Mouse (Mus musculus): ENCODE data around the gene Klhl10. TPM values are rescaled to one million over a fixed set of nuclear protein-coding genes. Genes with fewer than 3 reads are reported as not detected.

Gene Klhl10
- polyA plus RNA-seq, 1 experiment from 2014 or later = 0.39 TPM

DNA sequence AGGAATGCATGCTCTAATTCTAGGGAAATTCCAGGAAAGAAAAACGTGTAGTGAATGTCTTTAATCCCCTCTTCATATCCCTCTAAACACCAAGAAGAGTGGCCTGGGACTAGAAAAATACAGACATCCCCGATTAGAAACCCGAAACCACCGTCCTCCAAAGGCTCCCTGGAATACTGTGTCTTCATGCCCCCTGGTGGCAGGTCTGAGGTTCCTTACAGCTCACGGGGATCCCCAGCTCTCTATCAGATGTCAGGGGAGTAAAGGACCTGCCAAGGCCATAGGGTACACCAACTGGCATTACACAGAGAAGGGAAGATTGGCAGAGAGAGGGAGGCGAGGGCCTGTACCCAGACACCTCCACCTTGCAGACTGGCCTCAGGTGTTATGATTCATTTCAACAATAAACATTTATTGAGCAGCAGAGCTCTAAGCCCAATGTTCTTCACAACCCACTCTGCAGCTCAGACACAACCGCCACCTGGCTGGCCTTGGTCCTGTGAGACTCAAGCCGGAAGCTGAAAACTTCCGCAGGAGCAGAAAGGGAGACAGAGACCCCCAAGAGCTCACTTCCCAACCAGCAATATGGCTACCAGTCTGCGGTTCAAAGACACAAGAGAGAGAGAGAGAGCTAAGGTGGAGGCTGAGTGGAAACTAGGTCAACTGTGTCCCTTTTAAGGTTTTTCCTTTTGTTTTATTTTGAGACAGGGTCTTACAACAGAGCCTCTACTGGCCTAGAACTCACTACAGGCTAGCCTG lies 33.5 kb upstream of the Klhl10 start:
- peak; percentile 83 for DNase-seq (ENCODE audit: low spot score)

DNA sequence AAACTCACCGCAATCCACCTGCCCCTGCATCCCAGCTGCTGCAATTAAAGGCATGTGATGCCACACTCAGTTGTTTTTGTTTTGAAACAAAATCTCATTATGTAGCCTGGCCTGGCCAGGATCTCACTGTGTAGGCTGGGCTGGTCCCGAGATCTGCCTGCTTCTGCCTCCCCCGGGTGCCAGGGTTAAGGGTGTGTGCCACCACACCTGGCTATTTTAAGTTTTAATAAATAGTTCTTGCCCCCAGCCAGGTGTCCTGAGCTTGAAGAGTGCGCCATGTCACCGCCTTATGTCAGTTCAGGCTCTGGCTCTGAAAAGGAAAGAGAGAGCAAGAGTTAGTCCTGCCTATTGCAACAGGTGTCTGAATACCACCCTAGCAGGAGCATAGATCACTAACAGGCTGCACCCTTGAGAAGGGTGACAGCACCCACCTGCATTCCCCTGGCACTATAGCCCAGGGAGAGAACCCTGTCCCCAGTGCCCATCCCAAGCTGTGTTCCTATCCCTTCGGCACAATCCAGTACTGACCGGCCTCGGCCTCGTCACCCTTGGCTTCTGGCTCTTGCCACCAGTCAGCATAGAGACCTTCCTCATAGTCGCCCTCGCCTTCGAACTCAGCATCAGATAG lies 32.8 kb upstream of the Klhl10 start:
- DNase-seq (ENCODE audit: low spot score) = peak; percentile 48

DNA sequence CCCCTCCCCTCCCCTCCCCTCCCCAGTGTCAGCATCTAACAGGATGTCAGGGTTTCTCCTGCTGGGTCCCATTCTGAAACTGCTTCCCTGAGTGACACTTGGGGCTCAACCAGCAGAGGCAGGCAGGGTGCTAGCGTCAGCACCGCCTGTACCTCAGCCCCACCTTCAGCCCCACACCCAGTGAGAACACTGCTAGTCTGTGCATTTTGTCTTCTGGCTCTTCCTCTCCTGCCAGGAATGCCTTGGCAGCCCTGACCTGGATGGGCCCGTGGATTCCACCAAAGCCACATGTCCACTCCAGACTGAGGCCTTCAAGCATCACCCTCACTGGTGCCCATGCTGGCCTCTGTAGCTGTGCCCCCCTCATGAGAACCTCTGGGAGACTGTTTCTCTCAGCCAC lies 32.0 kb upstream of the Klhl10 start:
- peak; percentile 69 for DNase-seq (ENCODE audit: low spot score)

DNA sequence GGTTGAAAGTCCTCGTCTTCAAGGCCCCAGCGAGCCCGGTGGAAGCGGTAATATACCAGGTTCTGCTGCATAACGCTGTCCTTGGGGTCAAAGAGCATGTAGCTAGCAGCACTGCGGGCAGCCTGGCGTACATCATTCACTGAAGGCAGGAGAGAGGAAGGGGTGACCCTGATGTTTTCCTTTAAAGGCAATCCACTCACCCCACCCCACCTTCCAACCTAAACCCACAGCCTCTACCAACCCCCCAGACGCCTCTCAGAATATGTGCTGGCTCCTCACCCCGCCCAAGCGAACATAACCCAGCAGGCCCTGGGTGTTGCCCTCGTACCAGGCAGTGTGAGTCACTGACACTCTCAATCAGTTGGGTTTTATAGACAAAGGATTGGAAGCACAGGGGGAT lies 30.0 kb upstream of the Klhl10 start:
- peak; percentile 18 for DNase-seq (ENCODE audit: low spot score)

DNA sequence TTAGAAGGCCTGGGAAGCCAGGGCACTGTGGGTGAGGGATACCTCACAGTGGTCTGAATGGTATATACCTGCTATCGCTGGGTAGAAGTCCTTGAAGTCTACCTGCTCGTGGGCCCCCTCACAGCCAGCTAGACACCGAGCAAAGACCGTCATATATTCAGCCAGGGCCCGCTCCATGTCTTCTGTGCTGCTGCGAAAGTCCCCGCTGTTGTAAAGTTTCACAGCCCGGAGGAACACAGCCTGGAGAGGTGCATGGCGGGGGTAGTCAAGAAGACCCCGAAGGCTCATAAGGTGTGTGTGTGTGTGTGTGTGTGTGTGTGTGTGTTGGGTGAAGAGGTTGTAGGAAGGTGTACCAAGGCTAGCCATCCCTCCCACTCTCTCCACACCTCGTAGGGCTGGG lies 28.2 kb upstream of the Klhl10 start:
- no peak for DNase-seq (ENCODE audit: low spot score)

DNA sequence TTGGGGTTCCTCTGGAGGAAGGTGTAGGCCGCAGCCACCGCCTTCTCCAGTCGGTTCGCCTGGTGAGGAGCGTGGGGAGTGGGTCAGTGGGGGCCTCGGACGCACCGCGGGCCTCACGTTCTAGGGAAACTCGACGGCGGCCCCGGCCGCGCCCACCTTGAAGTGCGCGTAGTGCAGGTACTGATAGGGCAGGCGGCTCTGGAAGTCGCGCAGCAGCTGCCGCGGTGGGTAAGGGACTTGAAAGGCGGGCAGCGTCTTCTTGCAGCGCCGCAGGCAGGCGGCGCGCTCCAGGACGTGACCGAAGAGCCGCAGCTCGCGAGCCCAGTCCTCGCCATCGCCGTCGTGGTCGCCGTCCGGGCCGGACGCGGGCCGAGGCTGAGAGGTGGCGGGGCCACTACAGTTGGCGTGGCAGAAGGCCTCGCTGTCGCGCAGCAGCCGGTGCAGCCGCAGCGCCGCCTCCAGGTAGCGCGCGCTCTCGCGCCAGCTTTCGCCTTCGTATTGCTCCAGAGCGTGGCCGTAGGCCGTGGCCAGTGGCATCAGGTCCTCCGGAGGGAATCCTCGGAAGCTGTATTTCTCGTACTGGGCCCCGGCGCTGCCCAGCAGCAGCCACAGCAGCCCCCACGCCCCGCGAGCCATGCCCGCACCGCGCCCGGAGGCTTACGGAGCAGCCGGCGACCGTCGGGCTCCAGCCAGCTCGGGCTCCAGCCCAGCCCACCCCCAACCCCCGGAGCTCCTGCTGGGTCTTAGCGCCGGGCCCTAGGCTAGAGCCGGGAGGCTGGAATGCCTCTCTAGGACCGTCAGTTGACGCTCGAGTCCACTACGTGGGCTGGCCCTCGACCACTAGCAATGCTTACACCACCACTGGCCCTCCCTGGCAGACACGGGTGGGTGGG lies 27.4 kb upstream of the Klhl10 start, which contains the start of gene P3h4:
P3h4 (minus strand) TSS at position 816 of the 893 bp plus-strand sequence.
- peak; percentile 64 for DNase-seq (ENCODE audit: low spot score)

DNA sequence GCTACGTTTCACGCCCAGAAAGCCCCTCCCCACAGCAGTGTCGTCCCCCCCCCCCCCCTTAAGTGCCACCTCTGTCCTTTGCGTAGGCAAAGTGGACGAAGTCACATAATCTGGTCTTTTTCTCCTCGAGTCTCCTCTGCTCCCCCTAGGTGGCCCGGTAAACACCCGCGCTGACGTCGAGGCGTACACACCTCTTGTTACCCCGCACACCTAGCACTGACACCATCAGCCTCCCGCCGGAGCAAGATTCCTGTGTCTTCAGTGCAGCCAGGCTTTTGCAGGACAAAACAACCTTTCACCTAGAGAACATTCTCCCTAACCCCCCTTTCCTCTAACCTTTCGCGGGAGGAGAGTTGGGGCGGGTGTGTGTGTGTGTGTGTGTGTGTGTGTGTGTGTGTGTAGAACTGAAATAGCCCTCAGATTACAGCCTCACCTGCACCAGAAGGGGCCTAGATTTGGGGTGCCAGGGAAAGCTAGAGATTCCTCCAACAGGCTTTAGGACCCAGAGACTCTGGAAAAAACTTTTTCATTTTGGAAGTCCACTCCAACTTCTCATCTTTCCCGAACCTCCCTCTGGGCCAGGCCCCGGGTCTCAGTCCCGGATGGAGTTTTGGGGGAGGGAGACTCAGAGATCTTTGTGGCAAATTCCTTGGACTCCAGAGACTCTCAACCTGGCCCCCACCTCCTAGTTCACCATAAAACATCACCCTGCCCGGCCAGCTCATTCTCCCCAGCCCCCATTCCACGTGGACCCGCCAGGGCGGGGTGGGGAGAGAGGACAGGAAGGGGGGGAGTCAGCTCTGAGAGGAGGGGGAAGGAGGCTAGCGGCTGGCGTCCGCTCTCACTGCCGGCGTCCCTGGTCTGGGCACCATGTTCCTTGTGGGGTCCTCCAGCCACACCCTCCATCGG lies 26.5 kb upstream of the Klhl10 start, which contains the start of gene Fkbp10:
Fkbp10 (plus strand) TSS at position 784 of the 909 bp plus-strand sequence.
- peak; percentile 28 for DNase-seq (ENCODE audit: low spot score)

DNA sequence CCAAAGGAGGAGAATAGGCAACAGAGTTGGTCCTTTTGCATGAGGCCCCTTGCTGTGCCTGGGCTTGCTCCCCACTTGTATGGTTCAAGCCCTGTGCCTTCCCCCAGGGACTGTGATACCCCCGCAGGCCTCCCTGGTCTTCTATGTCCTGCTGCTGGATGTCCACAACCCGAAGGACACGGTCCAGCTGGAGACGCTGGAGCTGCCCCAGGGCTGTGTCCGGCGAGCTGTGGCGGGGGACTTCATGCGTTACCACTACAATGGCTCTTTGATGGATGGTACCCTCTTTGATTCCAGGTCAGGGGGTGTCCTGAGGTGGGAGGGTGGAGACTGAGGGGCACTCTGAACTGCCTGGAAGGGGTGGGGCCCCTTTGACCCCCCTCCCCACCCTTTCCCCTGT lies 20.2 kb upstream of the Klhl10 start:
- DNase-seq (ENCODE audit: low spot score) = no peak

DNA sequence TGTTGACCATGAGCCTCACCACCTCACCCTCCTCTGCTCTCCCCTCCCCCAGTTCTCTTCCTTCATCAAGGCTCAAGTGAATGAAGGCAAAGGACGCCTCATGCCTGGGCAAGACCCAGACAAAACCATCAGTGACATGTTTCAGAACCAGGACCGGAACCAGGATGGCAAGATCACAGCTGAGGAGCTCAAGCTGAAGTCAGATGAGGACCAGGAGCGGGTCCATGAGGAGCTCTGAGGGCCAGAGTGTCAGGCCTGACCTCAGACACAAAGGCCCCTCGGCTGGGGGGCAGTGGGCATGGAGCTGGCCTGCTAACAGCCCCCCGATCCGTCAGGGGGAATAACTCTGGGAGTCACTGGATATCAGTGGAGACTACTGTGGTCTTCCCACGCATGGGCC lies 17.9 kb upstream of the Klhl10 start:
- no peak for DNase-seq (ENCODE audit: low spot score)

DNA sequence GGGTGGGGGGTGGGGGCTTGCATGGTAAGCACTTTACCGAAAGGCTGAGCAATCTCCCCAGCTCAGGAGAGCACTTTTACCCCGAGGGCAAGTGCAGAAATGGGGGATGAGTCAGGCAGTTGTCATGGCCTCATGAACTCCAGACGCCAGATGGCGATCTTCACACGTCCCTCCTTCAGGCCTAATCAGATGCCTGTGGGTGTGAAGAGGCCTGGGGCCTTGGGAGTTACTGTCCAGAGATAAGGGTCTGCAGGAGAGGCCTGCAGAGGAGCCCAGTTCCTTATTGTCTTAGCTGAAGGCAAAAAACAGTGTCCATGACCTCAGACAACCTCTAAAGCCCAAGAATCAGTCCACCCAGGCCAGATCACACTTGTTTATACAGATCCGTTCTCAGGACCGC lies 15.9 kb upstream of the Klhl10 start:
- peak; percentile 55 for DNase-seq (ENCODE audit: low spot score)

DNA sequence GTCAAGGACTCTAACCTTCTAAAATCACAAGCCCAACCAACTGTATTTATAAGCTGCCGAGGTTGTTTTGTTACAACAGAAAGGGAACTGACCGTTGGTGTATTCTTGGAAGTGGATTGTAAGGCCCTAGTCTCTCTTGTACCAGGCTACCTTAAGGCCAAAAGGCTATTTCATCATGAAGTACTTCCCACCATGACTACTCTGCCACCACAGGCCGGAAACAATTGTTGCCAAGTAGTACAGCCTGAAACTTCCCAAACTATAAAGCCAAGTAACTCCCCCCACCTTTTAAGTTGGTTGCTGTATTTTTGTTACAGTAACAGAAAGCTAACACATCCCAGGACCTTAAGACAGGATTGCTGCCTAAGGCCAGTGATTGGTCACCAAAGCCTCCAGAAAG lies 14.9 kb upstream of the Klhl10 start:
- DNase-seq (ENCODE audit: low spot score) = no peak

DNA sequence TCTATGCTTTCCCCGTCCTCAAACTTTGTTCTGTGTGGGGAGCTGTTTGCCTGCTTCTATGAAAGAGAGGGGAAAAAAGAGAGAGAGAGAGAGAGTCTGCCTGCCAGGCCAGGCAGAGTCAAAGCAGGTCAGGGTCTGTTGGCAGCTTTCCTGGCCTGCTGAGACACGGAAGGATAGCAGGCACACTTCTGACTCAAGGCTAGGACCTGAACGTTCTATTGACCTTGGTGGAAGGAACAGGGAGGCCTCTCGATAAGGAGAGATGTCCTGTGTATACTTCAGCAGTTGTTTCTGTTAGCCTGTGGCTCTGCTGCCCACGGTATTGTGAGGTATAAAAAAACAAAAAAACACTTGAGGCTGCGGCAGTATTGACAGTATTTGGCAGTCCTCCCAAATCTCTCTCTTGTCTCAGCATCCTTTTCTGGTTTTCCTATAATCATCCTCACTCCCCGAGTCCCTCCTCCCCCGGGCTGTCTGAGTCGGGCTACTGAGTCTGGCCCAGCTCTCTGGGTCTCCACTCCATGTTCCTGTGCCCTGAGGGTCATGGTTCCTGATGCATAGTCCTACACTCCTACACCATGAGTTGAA lies 13.0 kb upstream of the Klhl10 start:
- DNase-seq (ENCODE audit: low spot score) = no peak

DNA sequence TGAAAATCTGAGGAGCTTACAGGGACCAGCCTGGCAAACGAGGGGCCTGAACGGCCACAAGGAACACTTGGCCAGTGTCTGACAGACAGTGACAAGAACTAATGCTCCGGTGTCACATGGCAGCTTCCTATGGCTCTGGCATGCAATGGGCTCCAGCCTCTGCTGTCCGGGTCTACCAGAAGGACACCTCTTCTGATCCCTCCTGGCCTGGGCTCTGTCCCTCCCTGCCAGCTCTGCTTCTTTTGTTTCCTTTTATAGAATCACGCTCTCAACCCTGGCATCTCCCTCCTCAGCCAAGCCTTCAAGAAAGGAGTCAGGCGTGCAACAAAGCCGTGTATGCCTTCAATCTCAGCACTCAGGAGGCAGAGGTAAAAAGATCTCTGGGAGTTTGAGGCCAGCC lies 11.7 kb upstream of the Klhl10 start:
- DNase-seq (ENCODE audit: low spot score) = no peak

DNA sequence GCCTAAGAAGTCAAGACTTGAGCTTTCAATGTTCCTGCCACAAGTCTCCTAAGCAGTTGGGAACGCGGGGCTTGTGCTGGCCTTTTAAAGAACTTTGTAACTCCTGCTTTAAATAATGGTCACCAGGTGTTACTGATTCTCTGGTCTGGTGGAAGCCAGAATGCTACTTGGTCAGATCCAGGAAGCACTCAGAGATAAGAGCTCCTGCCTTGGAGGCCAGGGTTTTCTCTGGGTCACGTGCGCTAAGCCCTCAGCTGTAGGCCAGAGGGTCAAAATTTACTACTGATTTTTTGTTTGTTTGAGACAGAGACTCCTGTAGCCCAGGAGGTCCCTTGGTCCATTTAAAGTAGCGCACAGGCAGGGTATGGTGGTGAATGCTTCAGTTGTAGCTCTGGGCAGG lies 9.7 kb upstream of the Klhl10 start:
- no peak for DNase-seq (ENCODE audit: low spot score)

DNA sequence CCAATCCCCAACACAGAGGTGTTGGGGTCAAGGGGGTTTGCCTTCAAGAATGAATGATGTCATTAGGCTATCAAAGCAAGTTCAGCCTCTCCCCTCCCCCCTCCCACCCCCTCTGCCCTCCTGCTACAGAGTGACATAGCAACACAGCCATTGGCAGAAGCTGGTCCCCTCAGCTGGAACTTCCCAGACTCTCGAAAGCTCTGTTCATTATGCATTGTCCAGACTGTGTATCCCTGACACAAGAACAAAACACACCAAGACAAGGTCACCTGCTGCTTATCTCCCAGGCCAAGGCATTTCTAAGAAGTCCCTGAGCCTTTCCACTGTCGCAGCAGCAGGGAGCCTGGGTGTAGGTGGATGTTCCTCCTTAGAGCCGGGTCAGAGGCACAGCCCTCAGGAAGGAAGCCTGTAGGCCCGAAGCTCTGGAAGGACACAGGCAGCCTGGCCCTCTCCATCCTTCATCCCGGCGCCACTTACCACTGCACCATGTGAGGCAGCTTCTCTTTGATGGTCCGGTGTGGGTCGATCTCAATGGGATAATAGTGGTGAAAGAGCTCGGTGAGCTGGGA lies 6.0 kb upstream of the Klhl10 start:
- no peak for DNase-seq (ENCODE audit: low spot score)

DNA sequence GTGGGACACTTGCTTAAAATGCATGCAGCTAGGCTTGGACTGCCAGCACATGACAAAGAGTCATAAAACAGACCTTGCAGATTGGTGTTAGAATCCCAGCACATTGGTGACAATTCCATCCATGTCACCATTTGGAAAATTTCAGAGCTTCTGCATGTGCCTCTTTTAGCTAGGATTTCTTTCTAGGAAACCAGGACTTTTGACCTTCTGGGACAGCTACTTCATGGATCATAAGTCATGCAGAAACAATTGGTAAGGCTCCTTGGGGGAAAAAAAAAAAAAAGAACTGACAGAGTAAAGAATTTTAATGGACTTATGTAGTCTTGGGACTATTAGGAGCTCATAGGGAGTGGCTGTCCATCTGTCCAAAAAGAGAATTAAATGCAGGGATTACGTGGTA lies 3.8 kb upstream of the Klhl10 start:
- DNase-seq (ENCODE audit: low spot score) = no peak

DNA sequence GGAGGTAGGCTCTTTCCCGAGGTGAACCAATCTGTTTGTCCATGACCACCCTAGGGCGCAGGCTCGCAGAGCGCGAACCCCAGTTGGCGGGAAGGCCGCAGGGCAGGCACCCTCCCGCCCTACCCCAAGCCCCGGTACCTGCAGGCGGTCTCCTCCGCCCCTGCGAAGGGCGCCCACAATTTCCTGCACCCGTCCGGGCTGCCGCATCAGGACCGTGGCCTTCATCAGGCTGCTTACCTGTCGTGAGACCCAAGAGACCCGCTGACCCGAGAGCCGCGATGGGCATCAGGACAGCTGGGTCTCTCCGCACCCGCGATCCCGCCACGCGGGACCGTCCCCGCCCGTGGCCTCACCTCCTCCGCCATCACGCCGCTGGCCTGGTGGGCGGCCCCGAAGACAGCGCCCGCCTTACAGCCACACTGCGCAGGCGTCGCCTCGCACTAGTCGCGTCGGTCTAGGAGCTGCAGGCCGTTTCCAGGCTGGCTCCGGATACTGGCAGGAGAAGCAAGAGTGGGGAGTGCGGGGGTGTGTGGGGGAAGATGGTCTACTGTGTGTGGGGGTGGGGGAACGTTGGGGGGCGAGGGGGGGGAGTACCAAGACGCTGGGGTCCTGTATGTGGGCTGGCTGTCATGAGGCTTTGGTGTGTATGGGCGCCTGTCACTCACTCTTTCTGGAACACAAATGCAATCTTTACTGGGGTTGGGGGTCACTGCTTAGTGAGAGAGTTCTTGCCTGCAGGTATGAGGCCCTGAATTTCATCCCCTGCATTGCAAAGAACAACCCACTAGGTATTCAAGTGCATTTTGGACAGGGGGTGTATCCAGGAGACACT lies 810 bp upstream of the Klhl10 start:
- peak; percentile 89 for DNase-seq (ENCODE audit: low spot score)

DNA sequence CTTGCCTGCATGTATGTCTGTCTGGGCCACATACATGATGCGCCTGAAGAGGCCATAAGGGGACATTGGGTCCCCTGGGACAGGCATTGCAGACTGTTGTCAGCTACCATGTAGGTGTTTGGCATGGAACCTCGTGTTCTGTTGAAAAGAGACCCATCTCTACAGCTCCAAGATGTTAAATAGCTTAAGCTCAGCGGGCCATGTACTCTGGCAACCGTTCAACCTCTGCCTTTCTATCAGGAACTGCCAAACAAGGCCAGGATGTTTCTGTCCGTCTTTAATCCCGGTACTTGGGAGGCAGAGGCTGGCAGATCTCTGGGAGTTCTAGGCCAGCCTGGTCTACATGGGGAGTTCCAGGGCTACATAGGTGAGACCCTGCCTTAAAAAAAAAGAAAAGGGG lies 908 bp downstream of the Klhl10 start:
- DNase-seq (ENCODE audit: low spot score) = no peak

DNA sequence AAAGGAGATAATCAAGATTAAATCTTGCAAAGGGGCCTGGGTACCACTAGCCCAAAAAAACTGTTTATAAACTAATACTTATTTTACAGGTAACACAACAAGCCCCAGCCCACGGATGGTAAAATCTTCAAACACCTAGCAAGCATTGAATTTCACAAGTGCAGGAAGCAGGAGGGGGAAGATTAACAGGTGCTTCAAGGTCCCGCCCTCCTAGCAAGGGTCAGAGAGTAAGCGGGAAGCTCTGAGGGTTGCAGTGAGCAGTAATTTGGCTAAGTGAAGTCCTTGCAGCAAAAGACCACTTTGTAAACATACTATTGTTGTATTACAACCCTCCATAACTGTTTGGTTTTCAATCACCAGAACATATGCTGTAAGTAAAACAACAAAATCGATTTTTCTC lies 15.5 kb downstream of the Klhl10 start:
- no peak for DNase-seq (ENCODE audit: low spot score)

Measured in thymus, postnatal 0 days (tissue).